ENCODE assay signal across 8 mouse cellular contexts in genomic region chr14:76077088-76077491, GRCm38 (mm10). TPM values are rescaled to one million over a fixed set of nuclear protein-coding genes. Genes with fewer than 3 reads are reported as not detected.
DNase-seq lines count a peak whose midpoint lies in the region; ATAC-seq and TF ChIP-seq lines count a peak whose summit lies in the region.

No protein-coding gene starts in this region.

- 37% methylated on average over 9 of the region's 9 CpGs for WGBS in cerebellum, adult 2 months
- WGBS in kidney, embryonic 14.5 days, result 49% methylated on average over 9 of the region's 9 CpGs
- 49% methylated on average over 9 of the region's 9 CpGs for WGBS in limb, embryonic 14.5 days

- no peaks in the 10 kb centered on the region for H3K4me1 ChIP-seq in cerebellum, adult 2 months (ENCODE audit: control insufficient read depth, insufficient read depth, low read length)
- no peaks in the 10 kb centered on the region for H3K4me1 ChIP-seq in kidney, embryonic 14.5 days (ENCODE audit: control insufficient read depth, insufficient read depth, low read length)
- H3K4me1 ChIP-seq in limb, embryonic 14.5 days (ENCODE audit: control insufficient read depth, insufficient read depth, low read length), result no peaks in the 10 kb centered on the region

- H3K4me2 ChIP-seq in kidney, embryonic 14.5 days (replicated peaks; ENCODE audit: low read depth, low read length), result no peak overlapping the region
- H3K4me2 ChIP-seq in limb, embryonic 14.5 days (replicated peaks; ENCODE audit: low read depth, low read length, severe bottlenecking), result no peak overlapping the region

- TF ChIP-seq POLR2A in cerebellum, adult 2 months (IDR thresholded peaks at IDR 0.05; ENCODE audit: borderline replicate concordance, insufficient read depth, low read length), result no peak
- TF ChIP-seq POLR2A in limb, embryonic 14.5 days (IDR thresholded peaks at IDR 0.05; ENCODE audit: borderline replicate concordance, extremely low read depth, insufficient read depth, insufficient read length), result no peak

- DNase-seq in urinary bladder, postnatal 25 days (ENCODE audit: low spot score), result peak; percentile 11
- DNase-seq in urinary bladder, adult 2 months (ENCODE audit: low spot score), result no peak
- DNase-seq in cerebellum, adult 2 months, result peak; percentile 30 to 43
- peak; percentile 53 to 87 for DNase-seq in frontal cortex, adult 2 months (ENCODE audit: extremely low spot score in 1 of 2, low spot score in 1 of 2)
- DNase-seq in limb, embryonic 14.5 days (ENCODE audit: low spot score), result peak; percentile 65
- DNase-seq in retina, adult 2 months (ENCODE audit: low read depth, low spot score), result peak; percentile 30
- DNase-seq in spleen, postnatal 36 days (ENCODE audit: low spot score in 2 of 2), result no peak

- no peak overlapping the region for H3K4me3 ChIP-seq in cerebellum, adult 2 months (replicated peaks; ENCODE audit: insufficient read depth, low read depth, low read length)
- no peak overlapping the region for H3K4me3 ChIP-seq in kidney, embryonic 14.5 days (ENCODE audit: low read length)
- no peak overlapping the region for H3K4me3 ChIP-seq in limb, embryonic 14.5 days (replicated peaks; ENCODE audit: low read length)

- H3K27ac ChIP-seq in cerebellum, adult 2 months (ENCODE audit: insufficient read depth, low read length), result no peak overlapping the region
- no peak overlapping the region for H3K27ac ChIP-seq in kidney, embryonic 14.5 days (ENCODE audit: low read depth, low read length)
- no peak overlapping the region for H3K27ac ChIP-seq in limb, embryonic 14.5 days (replicated peaks; ENCODE audit: low read depth, low read length)

- H3K27me3 ChIP-seq in cerebellum, adult 2 months (ENCODE audit: control insufficient read depth, insufficient read depth, low read length), result no peaks in the 10 kb centered on the region
- H3K27me3 ChIP-seq in kidney, embryonic 14.5 days (ENCODE audit: control insufficient read depth, insufficient read depth, low read length), result no peaks in the 10 kb centered on the region
- H3K27me3 ChIP-seq in limb, embryonic 14.5 days (ENCODE audit: control insufficient read depth, insufficient read depth, low read length), result no peaks in the 10 kb centered on the region

- H3K9me3 ChIP-seq in kidney, embryonic 14.5 days (ENCODE audit: control insufficient read depth, low read length), result no peaks in the 10 kb centered on the region
- H3K9me3 ChIP-seq in limb, embryonic 14.5 days (ENCODE audit: control insufficient read depth, low read length), result no peaks in the 10 kb centered on the region

- peak; percentile 39; the same call in 1 of the 2 replicates for ATAC-seq in kidney, embryonic 14.5 days (ENCODE audit: low FRiP score, low TSS enrichment)
- ATAC-seq in limb, embryonic 14.5 days (ENCODE audit: low FRiP score, low read depth), result peak; percentile 62; the same call in 1 of the 2 replicates

- no peaks in the 10 kb centered on the region for H3K36me3 ChIP-seq in kidney, embryonic 14.5 days (ENCODE audit: control insufficient read depth, insufficient read depth, low read length)
- no peaks in the 10 kb centered on the region for H3K36me3 ChIP-seq in limb, embryonic 14.5 days (ENCODE audit: control insufficient read depth, insufficient read depth, low read length)

- TF ChIP-seq CTCF in cerebellum, adult 2 months (IDR thresholded peaks at IDR 0.05; ENCODE audit: borderline replicate concordance, insufficient read depth, low read depth, low read length), result peak; percentile 72; the same call in 1 of the 2 replicates

- H3K9ac ChIP-seq in kidney, embryonic 14.5 days (ENCODE audit: low read depth, low read length), result no peak overlapping the region
- H3K9ac ChIP-seq in limb, embryonic 14.5 days (ENCODE audit: low read depth, low read length, severe bottlenecking), result no peak overlapping the region

RNA-seq across cellular contexts. Expression of gene Gpalpp1, which starts 33.5 kb away (rescaled TPM):
- 11.6 and 12.6 TPM in 2 replicates for polyA plus RNA-seq in urinary bladder, adult 2 months (2012; rRNA removed)
- polyA plus RNA-seq in cerebellum, adult 2 months (2012; rRNA removed), result 13.9 and 14.5 TPM in 2 replicates
- polyA plus RNA-seq in frontal cortex, adult 2 months (2012; rRNA removed), result 13.4 and 14.7 TPM in 2 replicates
- polyA plus RNA-seq in kidney, embryonic 14.5 days (2014; fragmentation: Nextera tagmentation; extraction: Ambion mirVana), result 8.5 and 13.3 TPM in 2 replicates
- 9.0 and 10.6 TPM in 2 replicates for polyA plus RNA-seq in limb, embryonic 14.5 days (2012; rRNA removed)
- 12.7 and 12.9 TPM in 2 replicates for polyA plus RNA-seq in limb, embryonic 14.5 days (2014; fragmentation: Nextera tagmentation; extraction: Ambion mirVana)

RNA-seq across cellular contexts. Expression of gene Nufip1, which starts 33.6 kb away (rescaled TPM):
- polyA plus RNA-seq in urinary bladder, adult 2 months (2012; rRNA removed), result 5.0 and 5.5 TPM in 2 replicates
- polyA plus RNA-seq in cerebellum, adult 2 months (2012; rRNA removed), result 6.9 and 7.0 TPM in 2 replicates
- polyA plus RNA-seq in frontal cortex, adult 2 months (2012; rRNA removed), result 6.3 and 7.6 TPM in 2 replicates
- polyA plus RNA-seq in kidney, embryonic 14.5 days (2014; fragmentation: Nextera tagmentation; extraction: Ambion mirVana), result 16.1 and 17.7 TPM in 2 replicates
- polyA plus RNA-seq in limb, embryonic 14.5 days (2012; rRNA removed), result 8.4 and 9.9 TPM in 2 replicates
- 13.8 and 14.5 TPM in 2 replicates for polyA plus RNA-seq in limb, embryonic 14.5 days (2014; fragmentation: Nextera tagmentation; extraction: Ambion mirVana)

Comparison
In these comparisons a context has a peak if more than half of its experiments do, and no peak if none do; other contexts are left out.
1. DNase-seq: peak in urinary bladder, postnatal 25 days (single experiment), cerebellum, adult 2 months (2 of 2), frontal cortex, adult 2 months (2 of 2), limb, embryonic 14.5 days (single experiment) and retina, adult 2 months (single experiment); none in urinary bladder, adult 2 months (single experiment) and spleen, postnatal 36 days (0 of 2).